Mouse (Mus musculus) left cerebral cortex, adult 2 months (tissue): ENCODE results near the gene Ubxn11. TPM values are rescaled to one million over a fixed set of nuclear protein-coding genes. Genes with fewer than 3 reads are reported as not detected.
"Not testable (repeated sequence)": the region's sequence is repeated elsewhere in the genome, so short reads cannot be mapped to it uniquely, and the experiment has no call there.

Source experiments
- DNase-seq, 2 experiments: peaks; one replicate each; pipeline ENCODE4 v3.0.0; 2021 to 2022; ENCODE audit warnings: low spot score in 2 of 2, mixed read lengths in 1 of 2; ENCODE audit errors: extremely low spot score in 1 of 2
- H3K27ac ChIP-seq: fragments of 200-600 bp; 2 replicates; pipeline ENCODE4 v1.8.1; 2022
- H3K4me3 ChIP-seq: fragments of 200-600 bp; 2 replicates; pipeline ENCODE4 v1.8.1; 2022
- CTCF ChIP-seq: fragments of 200-600 bp; IDR thresholded peaks from 2 replicates; pipeline ENCODE4 v1.8.1; 2022; ENCODE audit warnings: antibody characterized with exemption, mild to moderate bottlenecking, moderate library complexity
- intact Hi-C: fragments of 180-260 bp; cut with DNase I; formaldehyde crosslinking; loops from one replicate; pipeline ENCODE4 v1.15.1; 2025
- total RNA-seq, 2 experiments: library from RNA; stranded (reverse); gene quantifications; 2 replicates each; pipeline ENCODE4 v1.2.3; 2021

Gene Ubxn11
- total RNA-seq, 2 experiments from 2014 or later = 39.7 to 47.1 TPM

- H3K4me3 ChIP-seq = no peak overlapping the region
- H3K27ac ChIP-seq = no peak overlapping the region
- TF ChIP-seq CTCF = no peak
- intact Hi-C loops = no loop called here
- no peak for DNase-seq
These were observed 30.2 kb downstream of the Ubxn11 start for GRCm38 (mm10) chr4:134132519-134133095.

- intact Hi-C loops = no loop called here
- no peak for TF ChIP-seq CTCF
- H3K4me3 ChIP-seq = no peak overlapping the region
- no peak for DNase-seq
- H3K27ac ChIP-seq = no peak overlapping the region
These were observed 34.0 kb downstream of the Ubxn11 start for GRCm38 (mm10) chr4:134136280-134136926.

- intact Hi-C loops = no loop called here
- no peak for DNase-seq
- Histone ChIP-seq H3K4me3 (no peak overlapping the region), H3K27ac (no peak overlapping the region)
- peak; percentile 2 for TF ChIP-seq CTCF
These were observed 36.5 kb downstream of the Ubxn11 start for GRCm38 (mm10) chr4:134138857-134139256.

GRCm38 (mm10) chr4:134144297-134144696 lies 41.9 kb downstream of the Ubxn11 start:
- H3K4me3 ChIP-seq, intact Hi-C loops, H3K27ac ChIP-seq, DNase-seq: not testable (repeated sequence)

GRCm38 (mm10) chr4:134149389-134149788 lies 47.0 kb downstream of the Ubxn11 start:
- H3K27ac ChIP-seq = no peak overlapping the region
- no peak for TF ChIP-seq CTCF
- H3K4me3 ChIP-seq = no peak overlapping the region
- intact Hi-C loops = no loop called here
- DNase-seq = no peak

- no peak for DNase-seq
- Histone ChIP-seq H3K27ac (no peak overlapping the region), H3K4me3 (no peak overlapping the region)
- no peak for TF ChIP-seq CTCF
- intact Hi-C loops = no loop called here
These were observed 49.7 kb downstream of the Ubxn11 start for GRCm38 (mm10) chr4:134152112-134152511.

- no peak for TF ChIP-seq CTCF
- no peak for DNase-seq
- Histone ChIP-seq H3K4me3 (no peak overlapping the region), H3K27ac (no peak overlapping the region)
- intact Hi-C loops = no loop called here
These were observed 51.3 kb downstream of the Ubxn11 start for GRCm38 (mm10) chr4:134153656-134154055.

GRCm38 (mm10) chr4:134154354-134154753 lies 52.0 kb downstream of the Ubxn11 start:
- H3K27ac ChIP-seq = no peak overlapping the region
- no peak for DNase-seq
- H3K4me3 ChIP-seq = no peak overlapping the region
- TF ChIP-seq CTCF = no peak
- intact Hi-C loops = no loop called here

GRCm38 (mm10) chr4:134155531-134155930 lies 53.2 kb downstream of the Ubxn11 start:
- no peak overlapping the region for H3K27ac ChIP-seq
- TF ChIP-seq CTCF = no peak
- no peak overlapping the region for H3K4me3 ChIP-seq
- intact Hi-C loops = no loop called here
- no peak for DNase-seq

- Histone ChIP-seq H3K4me3 (no peak overlapping the region), H3K27ac (peak overlapping the region; percentile 28; the same call in 1 of the 2 replicates)
- TF ChIP-seq CTCF = no peak
- DNase-seq = no peak
- intact Hi-C loops = no loop called here
These were observed 53.6 kb downstream of the Ubxn11 start for GRCm38 (mm10) chr4:134155961-134156465.

- no peak for TF ChIP-seq CTCF
- Histone ChIP-seq H3K27ac (peak overlapping the region; percentile 51), H3K4me3 (no peak overlapping the region)
- peak; percentile 43 to 66 for DNase-seq
- intact Hi-C loops = no loop called here
These were observed 54.4 kb downstream of the Ubxn11 start for GRCm38 (mm10) chr4:134156744-134157143.

- DNase-seq = no peak
- Histone ChIP-seq H3K4me3 (no peak overlapping the region), H3K27ac (no peak overlapping the region)
- no peak for TF ChIP-seq CTCF
- intact Hi-C loops = no loop called here
These were observed 55.2 kb downstream of the Ubxn11 start for GRCm38 (mm10) chr4:134157558-134157957.

- intact Hi-C loops = no loop called here
These were observed 56.4 kb downstream of the Ubxn11 start for GRCm38 (mm10) chr4:134158774-134159173.

GRCm38 (mm10) chr4:134160071-134160470 lies 57.7 kb downstream of the Ubxn11 start:
- H3K27ac ChIP-seq, intact Hi-C loops: not testable (repeated sequence)
- DNase-seq = peak; percentile 13 to 21
- peak overlapping the region; percentile 47 for H3K4me3 ChIP-seq

More at GRCm38 (mm10) chr4:134158774-134159173, 56.4 kb downstream of the Ubxn11 start:
- no peak overlapping the region for H3K27ac ChIP-seq
- no peak for DNase-seq
- TF ChIP-seq CTCF = no peak
- H3K4me3 ChIP-seq = no peak overlapping the region
